Mouse (Mus musculus): ENCODE results near the gene Gm17402. TPM values are rescaled to one million over a fixed set of nuclear protein-coding genes. Genes with fewer than 3 reads are reported as not detected.

The Gm17402 gene
- total and polyA plus RNA-seq, 2 experiments from 2014 or later, result not detected

- H3K4me1 ChIP-seq (ENCODE audit: control insufficient read depth, insufficient read depth), result no peaks in the 10 kb centered on the region
- H3K9me3 ChIP-seq (replicated peaks; ENCODE audit: control insufficient read depth, low read length), result no peaks in the 10 kb centered on the region
- TF ChIP-seq CTCF (IDR thresholded peaks at IDR 0.05; ENCODE audit: low read depth) (no peak), EP300 (IDR thresholded peaks at IDR 0.05; ENCODE audit: low read depth) (no peak)
- 63% methylated on average over 3 of the region's 3 CpGs for WGBS
- peak overlapping the region; percentile 26; the same call in 1 of the 2 replicates for H3K27ac ChIP-seq (ENCODE audit: low read depth)
- H3K4me2 ChIP-seq (ENCODE audit: low read depth, low read length), result no peak overlapping the region
- no peak overlapping the region for H3K4me3 ChIP-seq (ENCODE audit: low read depth, low read length)
- DNase-seq (ENCODE audit: low spot score) (no peak), ATAC-seq (ENCODE audit: insufficient read depth, low read depth) (no peak)
- no peak overlapping the region for H3K9ac ChIP-seq (replicated peaks; ENCODE audit: low read depth, low read length)
- H3K27me3 ChIP-seq (ENCODE audit: control insufficient read depth, insufficient read depth, low read length), result no peaks in the 10 kb centered on the region
- no peaks in the 10 kb centered on the region for H3K36me3 ChIP-seq (replicated peaks; ENCODE audit: control insufficient read depth, insufficient read depth, low read length)
Measured at GRCm38 (mm10) chr3:67352763-67353149, 22.2 kb downstream of the Gm17402 start.

- Histone ChIP-seq H3K9ac (replicated peaks; ENCODE audit: low read depth, low read length) (no peak overlapping the region), H3K36me3 (replicated peaks; ENCODE audit: control insufficient read depth, insufficient read depth, low read length) (no peaks in the 10 kb centered on the region), H3K9me3 (replicated peaks; ENCODE audit: control insufficient read depth, low read length) (no peaks in the 10 kb centered on the region), H3K4me1 (ENCODE audit: control insufficient read depth, insufficient read depth) (no peaks in the 10 kb centered on the region), H3K27me3 (ENCODE audit: control insufficient read depth, insufficient read depth, low read length) (no peaks in the 10 kb centered on the region), H3K4me2 (ENCODE audit: low read depth, low read length) (no peak overlapping the region), H3K27ac (ENCODE audit: low read depth) (no peak overlapping the region), H3K4me3 (ENCODE audit: low read depth, low read length) (no peak overlapping the region)
- DNase-seq (ENCODE audit: low spot score) (peak; percentile 64), ATAC-seq (ENCODE audit: insufficient read depth, low read depth) (no peak)
- 26% methylated on average over 3 of the region's 5 CpGs for whole genome bisulfite sequencing
- TF ChIP-seq CTCF (IDR thresholded peaks at IDR 0.05; ENCODE audit: low read depth) (peak; percentile 95), EP300 (IDR thresholded peaks at IDR 0.05; ENCODE audit: low read depth) (no peak)
Measured at GRCm38 (mm10) chr3:67352128-67352762, 22.7 kb downstream of the Gm17402 start.

DNA sequence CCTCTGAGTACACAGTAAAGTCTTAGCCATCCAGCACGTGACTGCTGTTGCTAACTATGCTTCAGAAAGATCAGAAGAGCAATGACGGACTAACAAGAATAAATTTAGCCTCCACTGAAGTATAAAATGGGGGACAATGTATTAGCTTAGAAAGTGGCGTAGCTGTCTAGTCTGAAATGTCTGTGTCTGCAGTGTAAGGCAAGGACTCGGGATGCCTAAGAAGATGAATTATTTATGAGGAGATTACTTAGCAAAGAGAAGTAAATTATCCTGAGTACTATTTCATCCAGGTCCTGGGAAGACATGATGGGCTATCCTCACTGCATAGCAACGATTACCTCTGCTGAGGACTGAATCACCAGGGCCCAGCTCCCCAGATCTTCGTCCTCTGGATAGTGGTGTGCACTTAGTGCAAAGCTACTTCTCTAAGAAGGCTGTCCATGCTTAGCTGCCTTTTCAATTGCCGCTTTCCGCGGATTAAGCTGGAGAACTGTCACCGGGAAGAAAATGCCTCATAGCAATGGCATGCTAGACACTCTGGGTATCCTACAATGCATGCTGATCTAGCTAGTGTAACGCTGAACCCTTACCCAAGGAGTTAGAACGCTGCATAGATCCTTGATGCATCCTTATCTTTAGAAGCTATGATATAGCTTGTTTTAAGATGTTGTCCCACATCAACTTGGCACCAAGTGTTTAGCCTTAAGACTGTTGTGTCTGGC lies 23.4 kb downstream of the Gm17402 start:
- no peak for ATAC-seq (ENCODE audit: insufficient read depth, low read depth)
- TF ChIP-seq CTCF (IDR thresholded peaks at IDR 0.05; ENCODE audit: low read depth) (no peak), EP300 (IDR thresholded peaks at IDR 0.05; ENCODE audit: low read depth) (no peak)
- 66% methylated on average over 12 of the region's 12 CpGs for WGBS

DNA sequence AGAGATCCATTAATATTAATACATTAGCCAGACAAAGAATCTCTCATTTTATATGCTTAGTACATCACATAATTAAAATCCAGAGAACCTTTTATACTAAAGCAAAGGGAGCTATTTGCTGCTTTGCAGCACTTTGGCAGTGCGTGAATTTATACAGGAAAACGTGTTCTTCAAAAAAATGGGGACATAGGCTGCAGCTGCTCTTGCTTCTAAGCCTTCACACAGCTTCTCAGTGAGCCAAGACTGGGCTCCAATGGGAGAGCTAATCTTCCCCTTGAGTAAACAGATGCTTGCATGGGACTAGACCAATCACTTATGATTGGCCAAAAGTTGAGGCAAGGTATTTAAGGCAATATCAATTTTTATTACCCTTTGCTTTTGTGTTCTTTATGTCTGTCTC lies 28.3 kb downstream of the Gm17402 start:
- Histone ChIP-seq H3K36me3 (replicated peaks; ENCODE audit: control insufficient read depth, insufficient read depth, low read length) (no peaks in the 10 kb centered on the region), H3K4me1 (ENCODE audit: control insufficient read depth, insufficient read depth) (no peaks in the 10 kb centered on the region), H3K27ac (ENCODE audit: low read depth) (no peak overlapping the region), H3K9me3 (replicated peaks; ENCODE audit: control insufficient read depth, low read length) (no peaks in the 10 kb centered on the region), H3K27me3 (ENCODE audit: control insufficient read depth, insufficient read depth, low read length) (no peaks in the 10 kb centered on the region), H3K4me2 (ENCODE audit: low read depth, low read length) (no peak overlapping the region), H3K9ac (replicated peaks; ENCODE audit: low read depth, low read length) (no peak overlapping the region), H3K4me3 (ENCODE audit: low read depth, low read length) (no peak overlapping the region)
- 72% methylated on average over 2 of the region's 2 CpGs for WGBS
- DNase-seq (ENCODE audit: low spot score) (no peak), ATAC-seq (ENCODE audit: insufficient read depth, low read depth) (no peak)
- TF ChIP-seq CTCF (IDR thresholded peaks at IDR 0.05; ENCODE audit: low read depth) (no peak), EP300 (IDR thresholded peaks at IDR 0.05; ENCODE audit: low read depth) (no peak)

More for the DNA sequence above, 23.4 kb downstream of the Gm17402 start:
- H3K9me3 ChIP-seq (replicated peaks; ENCODE audit: control insufficient read depth, low read length), result no peaks in the 10 kb centered on the region
- H3K9ac ChIP-seq (replicated peaks; ENCODE audit: low read depth, low read length), result no peak overlapping the region
- no peak overlapping the region for H3K4me2 ChIP-seq (ENCODE audit: low read depth, low read length)
- no peaks in the 10 kb centered on the region for H3K4me1 ChIP-seq (ENCODE audit: control insufficient read depth, insufficient read depth)
- DNase-seq (ENCODE audit: low spot score), result no peak
- H3K36me3 ChIP-seq (replicated peaks; ENCODE audit: control insufficient read depth, insufficient read depth, low read length), result no peaks in the 10 kb centered on the region
- H3K27ac ChIP-seq (ENCODE audit: low read depth), result no peak overlapping the region
- no peaks in the 10 kb centered on the region for H3K27me3 ChIP-seq (ENCODE audit: control insufficient read depth, insufficient read depth, low read length)
- H3K4me3 ChIP-seq (ENCODE audit: low read depth, low read length), result no peak overlapping the region

DNA sequence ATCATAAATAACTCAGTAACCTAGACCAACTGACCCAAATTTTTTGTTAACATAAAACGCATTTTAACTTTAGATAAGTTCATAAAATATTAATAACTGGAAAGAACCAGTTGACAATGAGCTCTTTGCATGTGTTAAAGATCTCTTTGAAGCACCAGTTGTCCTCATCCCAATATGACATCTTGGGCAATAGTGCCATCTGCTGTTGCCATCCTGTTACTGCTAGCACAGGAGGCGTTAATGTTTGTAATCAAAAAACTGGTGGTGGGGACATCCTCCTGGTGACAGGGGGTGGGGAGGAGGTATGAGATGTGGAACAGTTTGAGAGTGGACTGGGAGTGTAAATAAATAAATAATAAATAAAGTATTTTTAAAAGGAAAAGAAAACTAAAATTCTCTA lies 30.4 kb downstream of the Gm17402 start:
- DNase-seq (ENCODE audit: low spot score) (peak; percentile 18), ATAC-seq (ENCODE audit: insufficient read depth, low read depth) (no peak)
- TF ChIP-seq EP300 (IDR thresholded peaks at IDR 0.05; ENCODE audit: low read depth), result no peak
- peak; percentile 88 for TF ChIP-seq CTCF (IDR thresholded peaks at IDR 0.05; ENCODE audit: low read depth)
- H3K4me2 ChIP-seq (ENCODE audit: low read depth, low read length), result no peak overlapping the region
- 6% methylated on average over 2 of the region's 2 CpGs for WGBS
- H3K4me3 ChIP-seq (ENCODE audit: low read depth, low read length), result no peak overlapping the region
- H3K36me3 ChIP-seq (replicated peaks; ENCODE audit: control insufficient read depth, insufficient read depth, low read length), result no peaks in the 10 kb centered on the region
- no peak overlapping the region for H3K9ac ChIP-seq (replicated peaks; ENCODE audit: low read depth, low read length)
- no peaks in the 10 kb centered on the region for H3K4me1 ChIP-seq (ENCODE audit: control insufficient read depth, insufficient read depth)
- H3K27me3 ChIP-seq (ENCODE audit: control insufficient read depth, insufficient read depth, low read length), result no peaks in the 10 kb centered on the region
- no peaks in the 10 kb centered on the region for H3K9me3 ChIP-seq (replicated peaks; ENCODE audit: control insufficient read depth, low read length)
- H3K27ac ChIP-seq (ENCODE audit: low read depth), result no peak overlapping the region

Measured in heart, postnatal 0 days (tissue).